Mouse (Mus musculus) liver, postnatal 0 days (tissue): ENCODE measurements around the gene Ccno. TPM values are rescaled to one million over a fixed set of nuclear protein-coding genes. Genes with fewer than 3 reads are reported as not detected.

ENCODE experiments used
- ATAC-seq: fragments of 200-750 bp; cut with Nextera tagmentation; 2 replicates; pipeline ENCODE4 v1.8.0; 2017; ENCODE audit warnings: mild to moderate bottlenecking, moderate library complexity
- DNase-seq: peaks from one replicate; pipeline ENCODE4 v3.0.0-alpha.2; 2016
- H3K27ac ChIP-seq: fragments of 300-500 bp; sonication (generic); 2 replicates; pipeline ENCODE4 v1.5.1; 2014; ENCODE audit warnings: antibody characterized with exemption, moderate library complexity, mild to moderate bottlenecking, low read depth
- H3K27me3 ChIP-seq: fragments of 300-500 bp; sonication (generic); 2 replicates; pipeline ENCODE4 v1.6.1; 2014; ENCODE audit warnings: low read length, control low read depth, mixed read lengths; ENCODE audit not compliant: insufficient read depth
- H3K36me3 ChIP-seq: fragments of 300-500 bp; sonication (generic); replicated peaks from 2 replicates; pipeline ENCODE4 v1.6.1; 2014; ENCODE audit warnings: mild to moderate bottlenecking, control low read depth, low read length, moderate library complexity, mixed read lengths; ENCODE audit not compliant: insufficient read depth
- H3K4me1 ChIP-seq: fragments of 300-500 bp; sonication (generic); 2 replicates; pipeline ENCODE4 v1.6.1; 2014; ENCODE audit warnings: antibody characterized with exemption, mild to moderate bottlenecking, control low read depth; ENCODE audit not compliant: insufficient read depth
- H3K4me2 ChIP-seq: fragments of 300-500 bp; sonication (generic); 2 replicates; pipeline ENCODE4 v1.6.1; 2014; ENCODE audit warnings: low read depth, mild to moderate bottlenecking, low read length, moderate library complexity, mixed read lengths
- H3K4me3 ChIP-seq: fragments of 300-500 bp; sonication (generic); 2 replicates; pipeline ENCODE4 v1.5.1; 2014; ENCODE audit warnings: low read depth, low read length
- H3K9ac ChIP-seq: fragments of 300-500 bp; sonication (generic); replicated peaks from 2 replicates; pipeline ENCODE4 v1.6.1; 2014; ENCODE audit warnings: mild to moderate bottlenecking, moderate library complexity
- H3K9me3 ChIP-seq: fragments of 300-500 bp; sonication (generic); 2 replicates; pipeline ENCODE4 v1.6.1; 2016; ENCODE audit warnings: mild to moderate bottlenecking, control low read depth, low read length, mixed read lengths
- CTCF ChIP-seq: sonication (generic); IDR thresholded peaks from 2 replicates; pipeline ENCODE4 v1.5.1; 2016; ENCODE audit warnings: antibody characterized with exemption, low read depth
- EP300 ChIP-seq: IDR thresholded peaks from 2 replicates; pipeline ENCODE4 v1.6.1; 2016; ENCODE audit warnings: antibody characterized with exemption, low read depth, mild to moderate bottlenecking
- WGBS: fragments of 180-500 bp; shearing (Covaris S2); extraction: QIAGEN DNeasy Blood & Tissue Kit; methylation state at CpG from one replicate; pipeline ENCODE4 v1.1.7; 2014; ENCODE audit not compliant: insufficient replicate concordance; 5-methylcytosine and 5-hydroxymethylcytosine counted together
- polyA plus RNA-seq: library from polyadenylated mRNA; unstranded; fragments of >200 nt; fragmentation: Nextera tagmentation; extraction: Ambion mirVana; gene quantifications from 2 replicates; pipeline ENCODE4 v1.2.1, GENCODE M21; 2015

Ccno gene
- polyA plus RNA-seq: 0.58 TPM in 2 replicates

GRCm38 (mm10) chr13:112987532-112987943, at the start of gene Ccno:
Gene Ccno (plus strand): TSS chr13:112987802.
- peak; percentile 93 for DNase-seq
- Histone ChIP-seq H3K4me3 (peak within 1 kb of the TSS; percentile 58), H3K27me3 (peaks cover 80% of the 10 kb centered on the region), H3K4me1 (peaks cover 10% of the 10 kb centered on the region), H3K9me3 (no peaks in the 10 kb centered on the region), H3K4me2 (peak within 1 kb of the TSS; percentile 86), H3K9ac (peak within 1 kb of the TSS; percentile 62), H3K36me3 (no peaks in the 10 kb centered on the region), H3K27ac (peak within 1 kb of the TSS; percentile 13; the same call in 1 of the 2 replicates)
- TF ChIP-seq EP300 (peak; percentile 70; the same call in 1 of the 2 replicates), CTCF (no peak)
- ATAC-seq: peak; percentile 99
- WGBS: 2% methylated on average over 44 of the region's 47 CpGs

- Histone ChIP-seq H3K36me3 (peaks cover 28% of the 10 kb centered on the region), H3K4me1 (no peaks in the 10 kb centered on the region), H3K4me2 (no peak overlapping the region), H3K27me3 (no peaks in the 10 kb centered on the region), H3K27ac (no peak overlapping the region), H3K9ac (no peak overlapping the region), H3K4me3 (no peak overlapping the region), H3K9me3 (no peaks in the 10 kb centered on the region)
- 87% methylated on average over 8 of the region's 8 CpGs for WGBS
- DNase-seq (no peak), ATAC-seq (no peak)
- TF ChIP-seq EP300 (no peak), CTCF (no peak)
Observed at GRCm38 (mm10) chr13:112938130-112938529, 49.5 kb upstream of the Ccno start.

- TF ChIP-seq EP300 (no peak), CTCF (no peak)
- peak; percentile 35; the same call in 1 of the 2 replicates for ATAC-seq
- H3K4me2 ChIP-seq: peak overlapping the region; percentile 15; the same call in 1 of the 2 replicates
- peaks cover 34% of the 10 kb centered on the region for H3K36me3 ChIP-seq
- H3K4me1 ChIP-seq: no peaks in the 10 kb centered on the region
- WGBS: 55% methylated on average over 15 of the region's 15 CpGs
- no peaks in the 10 kb centered on the region for H3K9me3 ChIP-seq
- no peak overlapping the region for H3K9ac ChIP-seq
- DNase-seq: no peak
- H3K27me3 ChIP-seq: no peaks in the 10 kb centered on the region
- H3K27ac ChIP-seq: no peak overlapping the region
- H3K4me3 ChIP-seq: no peak overlapping the region
Observed at GRCm38 (mm10) chr13:112941879-112942330, 45.7 kb upstream of the Ccno start.

GRCm38 (mm10) chr13:112945312-112945711, 42.3 kb upstream of the Ccno start:
- Histone ChIP-seq H3K36me3 (peaks cover 49% of the 10 kb centered on the region), H3K4me2 (no peak overlapping the region), H3K27me3 (no peaks in the 10 kb centered on the region), H3K4me1 (no peaks in the 10 kb centered on the region), H3K9ac (no peak overlapping the region), H3K27ac (no peak overlapping the region), H3K9me3 (no peaks in the 10 kb centered on the region), H3K4me3 (no peak overlapping the region)
- DNase-seq: no peak
- TF ChIP-seq EP300: no peak
- no peak for ATAC-seq
- WGBS: 92% methylated on average over 9 of the region's 9 CpGs

- peaks cover 50% of the 10 kb centered on the region for H3K36me3 ChIP-seq
- no peak overlapping the region for H3K4me2 ChIP-seq
- no peak overlapping the region for H3K4me3 ChIP-seq
- WGBS: 70% methylated on average over 6 of the region's 6 CpGs
- H3K27me3 ChIP-seq: no peaks in the 10 kb centered on the region
- H3K27ac ChIP-seq: 0 out of 2 replicates have a peak overlapping the region, but pooled peaks have one; percentile 35
- H3K4me1 ChIP-seq: no peaks in the 10 kb centered on the region
- H3K9ac ChIP-seq: no peak overlapping the region
- H3K9me3 ChIP-seq: no peaks in the 10 kb centered on the region
- DNase-seq (no peak), ATAC-seq (peak; percentile 59)
- TF ChIP-seq EP300 (no peak), CTCF (no peak)
Observed at GRCm38 (mm10) chr13:112945900-112946299, 41.7 kb upstream of the Ccno start.

GRCm38 (mm10) chr13:112954067-112954466, 33.5 kb upstream of the Ccno start:
- H3K4me3 ChIP-seq: no peak overlapping the region
- no peak overlapping the region for H3K9ac ChIP-seq
- no peaks in the 10 kb centered on the region for H3K27me3 ChIP-seq
- DNase-seq (no peak), ATAC-seq (no peak)
- no peak overlapping the region for H3K4me2 ChIP-seq
- 90% methylated on average over 8 of the region's 8 CpGs for WGBS
- no peak overlapping the region for H3K27ac ChIP-seq
- peaks cover 23% of the 10 kb centered on the region for H3K36me3 ChIP-seq
- TF ChIP-seq EP300: no peak
- TF ChIP-seq CTCF: no peak
- no peaks in the 10 kb centered on the region for H3K4me1 ChIP-seq
- no peaks in the 10 kb centered on the region for H3K9me3 ChIP-seq

GRCm38 (mm10) chr13:112963081-112963480, 24.5 kb upstream of the Ccno start:
- Histone ChIP-seq H3K9ac (no peak overlapping the region), H3K36me3 (peaks cover 12% of the 10 kb centered on the region), H3K27me3 (no peaks in the 10 kb centered on the region), H3K27ac (no peak overlapping the region), H3K4me1 (no peaks in the 10 kb centered on the region), H3K4me2 (no peak overlapping the region), H3K4me3 (no peak overlapping the region), H3K9me3 (no peaks in the 10 kb centered on the region)
- TF ChIP-seq EP300 (no peak), CTCF (no peak)
- 82% methylated on average over 5 of the region's 5 CpGs for WGBS
- DNase-seq (no peak), ATAC-seq (no peak)
